Mouse (Mus musculus): Measurements from ENCODE around the gene Gigyf2. TPM values are rescaled to one million over a fixed set of nuclear protein-coding genes. Genes with fewer than 3 reads are reported as not detected.
A peak's percentile ranks its signal among the peaks of the same experiment; 100 is the strongest.

Gigyf2 gene
- polyA plus RNA-seq (2014; fragmentation: Nextera tagmentation; extraction: Ambion mirVana), result 76.4 and 77.0 TPM in 2 replicates

GRCm38 (mm10) chr1:87326742-87327163 lies at the start of gene Gigyf2:
TSS of gene Gigyf2 (plus strand) at chr1:87326998.
- peak within 1 kb of the TSS; percentile 99 for H3K9ac ChIP-seq (replicated peaks; ENCODE audit: low read depth, low read length)
- peaks cover 7% of the 10 kb centered on the region for H3K4me1 ChIP-seq (ENCODE audit: control insufficient read depth, insufficient read depth, low read length)
- ATAC-seq (ENCODE audit: low read depth), result peak; percentile 96
- H3K9me3 ChIP-seq (ENCODE audit: control insufficient read depth, low read length), result no peaks in the 10 kb centered on the region
- H3K27ac ChIP-seq (ENCODE audit: low read depth, low read length), result peak within 1 kb of the TSS; percentile 92
- under 1% methylated on average over 33 of the region's 36 CpGs for WGBS
- H3K4me2 ChIP-seq (ENCODE audit: low read depth, low read length), result peak within 1 kb of the TSS; percentile 64
- peak within 1 kb of the TSS; percentile 96 for H3K4me3 ChIP-seq (ENCODE audit: low read depth, low read length)
- H3K27me3 ChIP-seq (ENCODE audit: control insufficient read depth, insufficient read depth, low read length), result no peaks in the 10 kb centered on the region
- no peaks in the 10 kb centered on the region for H3K36me3 ChIP-seq (ENCODE audit: control insufficient read depth, insufficient read depth, low read length)

GRCm38 (mm10) chr1:87280281-87280680 lies 46.5 kb upstream of the Gigyf2 start:
- WGBS, result 85% methylated on average over 5 of the region's 5 CpGs
- H3K9ac ChIP-seq (replicated peaks; ENCODE audit: low read depth, low read length), result no peak overlapping the region

DNA sequence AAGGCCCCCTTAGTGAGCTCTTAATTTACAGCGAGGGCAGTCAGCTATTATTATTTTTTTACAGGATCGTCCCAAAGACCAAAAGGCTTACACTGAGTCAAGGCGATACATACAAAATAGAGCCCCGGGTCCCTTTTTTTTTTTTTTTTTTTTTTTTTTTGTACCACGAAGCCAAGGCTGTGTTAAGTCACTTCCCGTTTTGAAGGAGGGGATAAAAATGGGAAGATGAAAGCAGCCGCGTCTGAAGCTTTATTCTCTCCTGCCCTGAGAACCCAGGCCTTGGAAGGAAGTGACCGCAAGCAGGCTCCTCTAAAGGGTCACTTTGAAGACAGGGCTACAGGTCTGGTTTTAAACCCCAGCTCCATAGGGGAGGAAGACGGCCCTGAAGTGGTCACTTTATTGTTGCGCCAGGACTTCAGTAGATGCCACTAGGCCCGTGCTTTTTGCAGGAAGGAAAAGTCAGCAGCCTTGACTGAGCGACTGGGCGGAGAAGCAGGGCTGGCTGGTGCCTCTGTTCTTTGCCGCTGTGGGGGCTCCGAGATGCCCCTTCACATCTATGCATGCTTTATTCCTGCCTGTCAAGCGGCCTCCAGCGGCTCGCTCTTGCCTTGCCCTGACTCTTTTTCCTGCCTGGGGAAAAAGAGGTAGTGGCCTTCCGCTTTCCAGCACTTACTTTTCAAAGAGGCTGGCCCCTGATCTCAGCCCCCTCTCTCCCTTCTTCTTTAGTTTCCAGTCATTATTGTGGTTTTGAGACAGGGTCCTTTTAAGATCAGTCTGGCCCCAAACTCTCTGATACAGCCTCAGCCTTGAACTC lies 45.0 kb upstream of the Gigyf2 start:
- 14% methylated on average over 20 of the region's 20 CpGs for WGBS
- H3K36me3 ChIP-seq (ENCODE audit: control insufficient read depth, insufficient read depth, low read length), result no peaks in the 10 kb centered on the region
- no peak overlapping the region for H3K9ac ChIP-seq (replicated peaks; ENCODE audit: low read depth, low read length)
- H3K4me2 ChIP-seq (ENCODE audit: low read depth, low read length), result no peak overlapping the region
- no peak for ATAC-seq (ENCODE audit: low read depth)
- H3K9me3 ChIP-seq (ENCODE audit: control insufficient read depth, low read length), result no peaks in the 10 kb centered on the region
- no peaks in the 10 kb centered on the region for H3K27me3 ChIP-seq (ENCODE audit: control insufficient read depth, insufficient read depth, low read length)
- H3K4me1 ChIP-seq (ENCODE audit: control insufficient read depth, insufficient read depth, low read length), result peaks cover 3% of the 10 kb centered on the region; the same call in 1 of the 2 replicates
- H3K4me3 ChIP-seq (ENCODE audit: low read depth, low read length), result no peak overlapping the region
- no peak overlapping the region for H3K27ac ChIP-seq (ENCODE audit: low read depth, low read length)

More at GRCm38 (mm10) chr1:87280281-87280680, 46.5 kb upstream of the Gigyf2 start:
- H3K4me1 ChIP-seq (ENCODE audit: control insufficient read depth, insufficient read depth, low read length), result peaks cover 3% of the 10 kb centered on the region; the same call in 1 of the 2 replicates
- H3K36me3 ChIP-seq (ENCODE audit: control insufficient read depth, insufficient read depth, low read length), result no peaks in the 10 kb centered on the region
- no peak overlapping the region for H3K4me2 ChIP-seq (ENCODE audit: low read depth, low read length)
- no peak overlapping the region for H3K27ac ChIP-seq (ENCODE audit: low read depth, low read length)
- no peaks in the 10 kb centered on the region for H3K27me3 ChIP-seq (ENCODE audit: control insufficient read depth, insufficient read depth, low read length)
- H3K9me3 ChIP-seq (ENCODE audit: control insufficient read depth, low read length), result no peaks in the 10 kb centered on the region
- H3K4me3 ChIP-seq (ENCODE audit: low read depth, low read length), result no peak overlapping the region
- ATAC-seq (ENCODE audit: low read depth), result no peak

GRCm38 (mm10) chr1:87282413-87282788 lies 44.4 kb upstream of the Gigyf2 start:
- WGBS, result 66% methylated on average over 6 of the region's 6 CpGs
- Histone ChIP-seq H3K27me3 (ENCODE audit: control insufficient read depth, insufficient read depth, low read length) (no peaks in the 10 kb centered on the region), H3K27ac (ENCODE audit: low read depth, low read length) (no peak overlapping the region), H3K4me1 (ENCODE audit: control insufficient read depth, insufficient read depth, low read length) (peaks cover 3% of the 10 kb centered on the region; the same call in 1 of the 2 replicates), H3K36me3 (ENCODE audit: control insufficient read depth, insufficient read depth, low read length) (no peaks in the 10 kb centered on the region), H3K4me3 (ENCODE audit: low read depth, low read length) (no peak overlapping the region), H3K9me3 (ENCODE audit: control insufficient read depth, low read length) (no peaks in the 10 kb centered on the region), H3K4me2 (ENCODE audit: low read depth, low read length) (no peak overlapping the region), H3K9ac (replicated peaks; ENCODE audit: low read depth, low read length) (no peak overlapping the region)
- no peak for ATAC-seq (ENCODE audit: low read depth)

DNA sequence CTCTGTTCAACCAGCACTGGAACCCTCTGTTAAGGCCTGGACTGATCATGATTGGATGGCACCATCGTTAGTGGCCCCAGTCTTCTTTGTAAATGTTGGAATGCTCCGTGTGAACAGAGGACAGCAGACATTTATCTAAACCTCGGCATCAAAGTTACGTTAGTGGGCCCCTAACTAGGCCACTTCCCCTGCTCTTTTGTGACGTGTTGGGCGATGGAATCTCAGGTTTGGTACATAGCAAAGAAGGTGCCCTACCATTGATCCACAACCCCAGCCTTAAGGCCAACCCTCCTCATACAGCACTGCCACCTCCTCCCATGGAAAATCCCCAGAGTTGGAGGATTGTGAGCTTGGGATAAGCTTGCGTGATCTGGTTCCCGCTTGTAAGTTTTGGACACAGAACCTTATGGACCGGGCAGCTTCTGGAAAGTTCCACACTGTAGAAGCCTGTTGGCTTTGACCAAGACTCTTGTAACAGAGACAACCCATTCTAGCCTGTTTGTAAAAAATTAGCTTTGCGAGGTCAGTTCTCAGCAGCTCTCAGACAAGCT lies 43.3 kb upstream of the Gigyf2 start:
- H3K4me3 ChIP-seq (ENCODE audit: low read depth, low read length), result no peak overlapping the region
- H3K27me3 ChIP-seq (ENCODE audit: control insufficient read depth, insufficient read depth, low read length), result no peaks in the 10 kb centered on the region
- ATAC-seq (ENCODE audit: low read depth), result no peak
- H3K27ac ChIP-seq (ENCODE audit: low read depth, low read length), result no peak overlapping the region
- 86% methylated on average over 10 of the region's 10 CpGs for WGBS
- H3K4me1 ChIP-seq (ENCODE audit: control insufficient read depth, insufficient read depth, low read length), result peaks cover 3% of the 10 kb centered on the region; the same call in 1 of the 2 replicates
- H3K36me3 ChIP-seq (ENCODE audit: control insufficient read depth, insufficient read depth, low read length), result no peaks in the 10 kb centered on the region
- no peak overlapping the region for H3K4me2 ChIP-seq (ENCODE audit: low read depth, low read length)
- no peaks in the 10 kb centered on the region for H3K9me3 ChIP-seq (ENCODE audit: control insufficient read depth, low read length)
- no peak overlapping the region for H3K9ac ChIP-seq (replicated peaks; ENCODE audit: low read depth, low read length)

DNA sequence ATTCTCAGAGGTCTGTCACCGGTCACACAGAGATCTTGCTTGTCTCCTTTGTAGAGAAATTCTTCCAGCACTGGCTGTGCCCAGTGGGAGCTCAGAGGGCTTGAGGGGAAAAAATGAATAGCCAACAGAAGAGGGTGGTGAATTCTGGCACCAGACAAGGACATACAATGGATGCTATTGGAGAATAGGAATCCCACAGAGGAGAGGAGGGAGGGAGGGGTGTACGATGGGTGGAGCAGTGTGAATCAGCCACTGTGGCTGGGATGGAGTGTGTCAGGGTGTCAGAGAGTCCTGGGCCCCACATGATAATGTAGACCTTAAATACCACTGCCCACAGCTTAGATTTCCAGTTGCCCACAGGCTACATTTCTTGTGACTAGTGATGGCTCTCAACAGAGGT lies 39.7 kb upstream of the Gigyf2 start:
- Histone ChIP-seq H3K9ac (replicated peaks; ENCODE audit: low read depth, low read length) (no peak overlapping the region), H3K36me3 (ENCODE audit: control insufficient read depth, insufficient read depth, low read length) (no peaks in the 10 kb centered on the region), H3K27me3 (ENCODE audit: control insufficient read depth, insufficient read depth, low read length) (no peaks in the 10 kb centered on the region), H3K4me3 (ENCODE audit: low read depth, low read length) (no peak overlapping the region), H3K4me1 (ENCODE audit: control insufficient read depth, insufficient read depth, low read length) (peaks cover under 1% of the 10 kb centered on the region; the same call in 1 of the 2 replicates), H3K27ac (ENCODE audit: low read depth, low read length) (no peak overlapping the region), H3K9me3 (ENCODE audit: control insufficient read depth, low read length) (no peaks in the 10 kb centered on the region), H3K4me2 (ENCODE audit: low read depth, low read length) (no peak overlapping the region)
- 50% methylated on average over 2 of the region's 2 CpGs for WGBS
- ATAC-seq (ENCODE audit: low read depth), result no peak

GRCm38 (mm10) chr1:87291416-87291815 lies 35.4 kb upstream of the Gigyf2 start:
- H3K27ac ChIP-seq (ENCODE audit: low read depth, low read length), result no peak overlapping the region
- H3K9me3 ChIP-seq (ENCODE audit: control insufficient read depth, low read length), result no peaks in the 10 kb centered on the region
- no peaks in the 10 kb centered on the region for H3K4me1 ChIP-seq (ENCODE audit: control insufficient read depth, insufficient read depth, low read length)
- H3K9ac ChIP-seq (replicated peaks; ENCODE audit: low read depth, low read length), result no peak overlapping the region
- ATAC-seq (ENCODE audit: low read depth), result no peak
- WGBS, result 52% methylated on average over 8 of the region's 8 CpGs
- H3K27me3 ChIP-seq (ENCODE audit: control insufficient read depth, insufficient read depth, low read length), result no peaks in the 10 kb centered on the region
- H3K4me3 ChIP-seq (ENCODE audit: low read depth, low read length), result no peak overlapping the region
- no peak overlapping the region for H3K4me2 ChIP-seq (ENCODE audit: low read depth, low read length)
- no peaks in the 10 kb centered on the region for H3K36me3 ChIP-seq (ENCODE audit: control insufficient read depth, insufficient read depth, low read length)

GRCm38 (mm10) chr1:87292420-87293190 lies 34.2 kb upstream of the Gigyf2 start:
- no peak overlapping the region for H3K27ac ChIP-seq (ENCODE audit: low read depth, low read length)
- no peaks in the 10 kb centered on the region for H3K36me3 ChIP-seq (ENCODE audit: control insufficient read depth, insufficient read depth, low read length)
- WGBS, result 69% methylated on average over 15 of the region's 15 CpGs
- no peak overlapping the region for H3K9ac ChIP-seq (replicated peaks; ENCODE audit: low read depth, low read length)
- no peak overlapping the region for H3K4me2 ChIP-seq (ENCODE audit: low read depth, low read length)
- H3K9me3 ChIP-seq (ENCODE audit: control insufficient read depth, low read length), result no peaks in the 10 kb centered on the region
- H3K4me1 ChIP-seq (ENCODE audit: control insufficient read depth, insufficient read depth, low read length), result no peaks in the 10 kb centered on the region
- no peak for ATAC-seq (ENCODE audit: low read depth)
- H3K4me3 ChIP-seq (ENCODE audit: low read depth, low read length), result no peak overlapping the region
- no peaks in the 10 kb centered on the region for H3K27me3 ChIP-seq (ENCODE audit: control insufficient read depth, insufficient read depth, low read length)

Data from neural tube, embryonic 14.5 days (tissue).